Mouse (Mus musculus): Measurements from ENCODE around the gene Tmem150c. TPM values are rescaled to one million over a fixed set of nuclear protein-coding genes. Genes with fewer than 3 reads are reported as not detected.

Gene Tmem150c
- polyA plus RNA-seq, 2 experiments = 4.8 to 7.3 TPM

DNA sequence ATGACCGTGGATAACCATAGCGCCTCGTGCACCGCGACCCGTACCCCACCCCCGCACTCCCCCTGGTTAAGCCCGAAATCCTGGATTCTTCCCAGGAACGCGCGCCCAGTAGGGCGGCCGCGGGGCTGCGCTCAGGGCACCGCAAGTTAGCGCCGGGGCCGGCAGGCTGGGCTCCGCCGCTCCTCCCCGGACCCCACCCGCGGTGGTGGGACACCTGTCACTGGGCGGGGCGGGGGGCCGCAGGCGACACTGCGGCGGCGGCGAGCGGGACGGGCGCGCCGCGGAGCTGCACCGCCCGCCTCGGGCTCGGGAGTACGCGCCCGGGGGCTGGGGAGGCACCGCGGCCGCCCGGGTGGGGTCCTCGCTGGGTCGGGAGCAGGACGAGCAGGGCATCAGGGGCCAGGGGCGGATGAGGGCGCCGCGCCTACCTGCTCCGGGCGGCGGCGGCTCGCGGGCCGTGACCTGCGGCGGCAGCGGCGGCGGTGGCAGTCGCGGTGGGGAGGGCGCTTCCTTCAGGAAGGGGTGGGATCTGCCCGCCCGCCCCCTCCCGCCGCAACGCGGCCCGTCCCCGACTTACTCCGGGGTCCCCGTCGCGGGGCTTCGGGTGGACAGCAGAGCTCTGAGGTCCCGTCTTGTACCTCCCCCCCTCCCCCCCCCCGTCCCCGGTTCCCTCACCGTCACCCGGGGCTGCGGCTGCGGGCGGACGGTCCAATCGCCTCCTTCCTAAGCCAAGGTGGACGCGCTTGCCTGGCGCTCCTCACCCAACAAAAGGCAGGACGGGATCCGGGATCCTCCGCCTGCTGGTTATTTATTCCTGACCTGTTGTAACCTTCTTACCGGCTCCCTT lies 594 bp downstream of the Tmem150c start:
- H3K4me1 ChIP-seq (ENCODE audit: control insufficient read depth, insufficient read depth, low read length) = 0 out of 2 replicates have a peak, but pooled peaks cover 6% of the 10 kb centered on the region
- H3K27me3 ChIP-seq (ENCODE audit: control insufficient read depth, insufficient read depth, low read length) = 0 out of 2 replicates have a peak, but pooled peaks cover 14% of the 10 kb centered on the region
- peak; percentile 75 for ATAC-seq (ENCODE audit: low FRiP score, low read depth)
- no peak overlapping the region for H3K27ac ChIP-seq (replicated peaks; ENCODE audit: low read depth, low read length)
- 1% methylated on average over 38 of the region's 101 CpGs for WGBS
- no peaks in the 10 kb centered on the region for H3K36me3 ChIP-seq (ENCODE audit: control insufficient read depth, insufficient read depth, low read length)
- TF ChIP-seq POLR2A (IDR thresholded peaks at IDR 0.05; ENCODE audit: borderline replicate concordance, extremely low read depth, insufficient read depth, insufficient read length) = no peak
- DNase-seq (ENCODE audit: low spot score) = no peak
- H3K4me2 ChIP-seq (replicated peaks; ENCODE audit: low read depth, low read length, severe bottlenecking) = peak overlapping the region; percentile 100
- peak overlapping the region; percentile 70 for H3K4me3 ChIP-seq (replicated peaks; ENCODE audit: low read length)
- H3K9ac ChIP-seq (ENCODE audit: low read depth, low read length, severe bottlenecking) = peak overlapping the region; percentile 74
- no peaks in the 10 kb centered on the region for H3K9me3 ChIP-seq (ENCODE audit: control insufficient read depth, low read length)

DNA sequence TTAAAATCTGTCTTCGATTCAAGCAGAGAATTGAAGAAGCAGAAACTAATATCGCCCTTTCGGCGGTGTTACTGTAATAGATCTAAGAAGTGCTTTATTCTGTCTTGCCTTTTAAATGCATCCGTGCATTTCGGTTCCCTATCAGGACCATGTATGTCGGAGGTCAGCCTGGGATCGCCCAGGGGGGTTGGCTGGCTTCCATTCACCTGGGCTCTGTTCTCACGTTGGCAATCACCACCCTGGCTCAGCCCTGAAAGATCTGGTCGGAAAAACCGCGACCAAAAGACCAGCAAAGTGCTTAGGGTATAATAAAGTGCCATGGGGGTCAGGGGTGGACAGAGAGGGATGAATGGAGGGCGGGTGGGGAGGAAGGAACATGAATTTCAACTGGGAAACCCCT lies 1.3 kb downstream of the Tmem150c start:
- WGBS = 10% methylated on average over 13 of the region's 13 CpGs
- Histone ChIP-seq H3K4me1 (ENCODE audit: control insufficient read depth, insufficient read depth, low read length) (0 out of 2 replicates have a peak, but pooled peaks cover 6% of the 10 kb centered on the region), H3K36me3 (ENCODE audit: control insufficient read depth, insufficient read depth, low read length) (no peaks in the 10 kb centered on the region), H3K27ac (replicated peaks; ENCODE audit: low read depth, low read length) (no peak overlapping the region), H3K9me3 (ENCODE audit: control insufficient read depth, low read length) (no peaks in the 10 kb centered on the region), H3K27me3 (ENCODE audit: control insufficient read depth, insufficient read depth, low read length) (0 out of 2 replicates have a peak, but pooled peaks cover 14% of the 10 kb centered on the region), H3K9ac (ENCODE audit: low read depth, low read length, severe bottlenecking) (peak overlapping the region; percentile 74; the same call in 1 of the 2 replicates), H3K4me2 (replicated peaks; ENCODE audit: low read depth, low read length, severe bottlenecking) (peak overlapping the region; percentile 100), H3K4me3 (replicated peaks; ENCODE audit: low read length) (peak overlapping the region; percentile 70)
- ATAC-seq (ENCODE audit: low FRiP score, low read depth) = no peak
- no peak for DNase-seq (ENCODE audit: low spot score)
- no peak for TF ChIP-seq POLR2A (IDR thresholded peaks at IDR 0.05; ENCODE audit: borderline replicate concordance, extremely low read depth, insufficient read depth, insufficient read length)

DNA sequence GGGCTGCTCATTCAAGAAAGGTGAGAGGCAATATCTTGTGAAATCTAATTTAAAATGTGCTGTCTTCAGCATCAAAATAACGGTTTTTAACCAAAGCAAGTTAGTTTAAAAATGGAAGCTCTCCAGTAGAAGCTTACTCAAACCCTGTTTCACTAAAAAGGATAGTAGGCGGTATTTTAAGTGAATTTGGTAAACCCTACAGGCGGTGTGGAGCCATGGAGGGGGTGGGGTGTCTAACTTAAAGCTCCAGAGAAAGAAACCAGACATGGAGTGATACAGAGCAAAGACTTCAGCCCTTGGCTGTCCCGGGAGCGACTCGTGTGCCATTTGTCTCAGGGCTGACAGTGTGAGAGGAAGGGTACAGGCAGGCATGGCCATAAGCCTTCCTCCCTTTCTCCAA lies 4.0 kb downstream of the Tmem150c start:
- Histone ChIP-seq H3K9ac (ENCODE audit: low read depth, low read length, severe bottlenecking) (no peak overlapping the region), H3K4me3 (replicated peaks; ENCODE audit: low read length) (no peak overlapping the region), H3K9me3 (ENCODE audit: control insufficient read depth, low read length) (no peaks in the 10 kb centered on the region), H3K36me3 (ENCODE audit: control insufficient read depth, insufficient read depth, low read length) (no peaks in the 10 kb centered on the region), H3K27ac (replicated peaks; ENCODE audit: low read depth, low read length) (no peak overlapping the region), H3K4me1 (ENCODE audit: control insufficient read depth, insufficient read depth, low read length) (0 out of 2 replicates have a peak, but pooled peaks cover 6% of the 10 kb centered on the region), H3K4me2 (replicated peaks; ENCODE audit: low read depth, low read length, severe bottlenecking) (no peak overlapping the region), H3K27me3 (ENCODE audit: control insufficient read depth, insufficient read depth, low read length) (0 out of 2 replicates have a peak, but pooled peaks cover 14% of the 10 kb centered on the region)
- DNase-seq (ENCODE audit: low spot score) = no peak
- ATAC-seq (ENCODE audit: low FRiP score, low read depth) = no peak
- TF ChIP-seq POLR2A (IDR thresholded peaks at IDR 0.05; ENCODE audit: borderline replicate concordance, extremely low read depth, insufficient read depth, insufficient read length) = no peak
- 68% methylated on average over 6 of the region's 6 CpGs for WGBS

DNA sequence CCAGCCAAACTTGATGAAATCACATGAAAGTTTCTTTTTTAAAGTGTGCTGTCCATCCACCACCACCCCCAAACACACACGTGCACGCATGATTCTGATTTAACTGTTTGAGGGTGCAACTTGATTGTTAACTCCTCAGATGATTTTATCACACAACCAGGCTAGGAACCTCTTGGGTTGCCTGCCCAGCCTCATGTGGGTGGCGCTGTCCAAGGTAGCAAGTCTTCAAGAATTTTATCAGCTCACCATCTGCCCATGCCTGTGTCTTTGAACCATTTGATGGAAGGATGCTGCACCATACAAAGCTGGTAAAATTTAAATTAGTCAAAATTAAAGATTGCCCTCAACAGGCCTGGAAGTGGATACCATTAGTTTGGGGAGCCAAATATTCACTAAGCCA lies 9.6 kb downstream of the Tmem150c start:
- Histone ChIP-seq H3K4me3 (replicated peaks; ENCODE audit: low read length) (no peak overlapping the region), H3K36me3 (ENCODE audit: control insufficient read depth, insufficient read depth, low read length) (no peaks in the 10 kb centered on the region), H3K27ac (replicated peaks; ENCODE audit: low read depth, low read length) (no peak overlapping the region), H3K9ac (ENCODE audit: low read depth, low read length, severe bottlenecking) (no peak overlapping the region), H3K27me3 (ENCODE audit: control insufficient read depth, insufficient read depth, low read length) (no peaks in the 10 kb centered on the region), H3K9me3 (ENCODE audit: control insufficient read depth, low read length) (no peaks in the 10 kb centered on the region), H3K4me1 (ENCODE audit: control insufficient read depth, insufficient read depth, low read length) (no peaks in the 10 kb centered on the region), H3K4me2 (replicated peaks; ENCODE audit: low read depth, low read length, severe bottlenecking) (no peak overlapping the region)
- ATAC-seq (ENCODE audit: low FRiP score, low read depth) (no peak), DNase-seq (ENCODE audit: low spot score) (no peak)
- no peak for TF ChIP-seq POLR2A (IDR thresholded peaks at IDR 0.05; ENCODE audit: borderline replicate concordance, extremely low read depth, insufficient read depth, insufficient read length)
- 57% methylated on average over 3 of the region's 3 CpGs for WGBS

DNA sequence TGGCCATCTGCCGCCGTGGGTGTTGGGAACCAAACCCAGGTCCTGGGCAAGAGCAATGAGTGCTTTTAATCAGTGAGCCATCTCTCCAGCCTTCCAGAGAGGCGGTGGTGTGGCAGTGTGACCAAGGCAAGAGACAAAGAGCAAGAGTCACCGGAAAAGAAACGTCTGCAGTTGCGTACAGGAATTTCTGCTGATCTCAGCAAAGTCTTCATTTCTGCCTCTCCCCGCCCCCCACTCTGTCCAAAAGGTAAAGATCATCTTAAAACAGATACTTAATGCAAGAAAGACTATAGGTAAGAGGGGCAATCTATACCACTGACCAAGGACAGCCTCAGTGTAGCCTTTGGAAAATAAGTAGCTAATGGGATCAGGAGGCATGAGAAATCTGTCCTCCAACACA lies 14.8 kb downstream of the Tmem150c start:
- H3K4me2 ChIP-seq (replicated peaks; ENCODE audit: low read depth, low read length, severe bottlenecking) = no peak overlapping the region
- 87% methylated on average over 7 of the region's 7 CpGs for WGBS
- H3K9ac ChIP-seq (ENCODE audit: low read depth, low read length, severe bottlenecking) = no peak overlapping the region
- no peak for DNase-seq (ENCODE audit: low spot score)
- no peaks in the 10 kb centered on the region for H3K36me3 ChIP-seq (ENCODE audit: control insufficient read depth, insufficient read depth, low read length)
- H3K27me3 ChIP-seq (ENCODE audit: control insufficient read depth, insufficient read depth, low read length) = no peaks in the 10 kb centered on the region
- H3K4me3 ChIP-seq (replicated peaks; ENCODE audit: low read length) = no peak overlapping the region
- H3K27ac ChIP-seq (replicated peaks; ENCODE audit: low read depth, low read length) = no peak overlapping the region
- no peaks in the 10 kb centered on the region for H3K9me3 ChIP-seq (ENCODE audit: control insufficient read depth, low read length)
- H3K4me1 ChIP-seq (ENCODE audit: control insufficient read depth, insufficient read depth, low read length) = no peaks in the 10 kb centered on the region
- TF ChIP-seq POLR2A (IDR thresholded peaks at IDR 0.05; ENCODE audit: borderline replicate concordance, extremely low read depth, insufficient read depth, insufficient read length) = no peak
- ATAC-seq (ENCODE audit: low FRiP score, low read depth) = no peak

Measured in limb, embryonic 14.5 days (tissue).